Mouse (Mus musculus) brain, adult 2 months (tissue): ENCODE measurements around the gene BC107364.
A peak's percentile ranks its signal among the peaks of the same experiment; 100 is the strongest.
"Not testable (repeated sequence)": the region's sequence is repeated elsewhere in the genome, so short reads cannot be mapped to it uniquely, and the experiment has no call there.

Experiments
- DNase-seq: peaks from one replicate; pipeline ENCODE4 v3.0.0; 2011; ENCODE audit warnings: low read depth, low spot score

BC107364 gene

GRCm38 (mm10) chr3:96452262-96452661 is at the start of gene BC107364:
TSS of gene BC107364 (minus strand) at chr3:96452306.
- not testable (repeated sequence) for DNase-seq

GRCm38 (mm10) chr3:96501391-96502115 is 49.4 kb upstream of the BC107364 start:
- DNase-seq, result peak; percentile 92

- peak; percentile 88 for DNase-seq
These were observed 48.7 kb upstream of the BC107364 start for GRCm38 (mm10) chr3:96500691-96501265.

GRCm38 (mm10) chr3:96500289-96500621 is 48.1 kb upstream of the BC107364 start:
- peak; percentile 91 for DNase-seq

- DNase-seq, result peak; percentile 86
These were observed 47.6 kb upstream of the BC107364 start for GRCm38 (mm10) chr3:96499481-96500288.

- DNase-seq, result no peak
These were observed 46.6 kb upstream of the BC107364 start for GRCm38 (mm10) chr3:96498476-96499245.

GRCm38 (mm10) chr3:96497451-96498028 is 45.4 kb upstream of the BC107364 start:
- peak; percentile 83 for DNase-seq

- DNase-seq, result not testable (repeated sequence)
These were observed 44.6 kb upstream of the BC107364 start for GRCm38 (mm10) chr3:96496620-96497275.

- no peak for DNase-seq
These were observed 44.1 kb upstream of the BC107364 start for GRCm38 (mm10) chr3:96496216-96496615.

- no peak for DNase-seq
These were observed 43.5 kb upstream of the BC107364 start for GRCm38 (mm10) chr3:96495490-96496210.

- DNase-seq, result no peak
These were observed 42.8 kb upstream of the BC107364 start for GRCm38 (mm10) chr3:96494912-96495311.

- not testable (repeated sequence) for DNase-seq
These were observed 42.4 kb upstream of the BC107364 start for GRCm38 (mm10) chr3:96494456-96494855.

- not testable (repeated sequence) for DNase-seq
These were observed 37.5 kb upstream of the BC107364 start for GRCm38 (mm10) chr3:96489636-96490035.

GRCm38 (mm10) chr3:96488907-96489629 is 37.0 kb upstream of the BC107364 start:
- not testable (repeated sequence) for DNase-seq

- DNase-seq, result not testable (repeated sequence)
These were observed 36.3 kb upstream of the BC107364 start for GRCm38 (mm10) chr3:96488290-96488906.

GRCm38 (mm10) chr3:96487596-96488289 is 35.6 kb upstream of the BC107364 start:
- DNase-seq, result peak; percentile 61

- not testable (repeated sequence) for DNase-seq
These were observed 34.9 kb upstream of the BC107364 start for GRCm38 (mm10) chr3:96486828-96487559.
